Mouse (Mus musculus): ENCODE measurements around the gene Tnxb.

DNA sequence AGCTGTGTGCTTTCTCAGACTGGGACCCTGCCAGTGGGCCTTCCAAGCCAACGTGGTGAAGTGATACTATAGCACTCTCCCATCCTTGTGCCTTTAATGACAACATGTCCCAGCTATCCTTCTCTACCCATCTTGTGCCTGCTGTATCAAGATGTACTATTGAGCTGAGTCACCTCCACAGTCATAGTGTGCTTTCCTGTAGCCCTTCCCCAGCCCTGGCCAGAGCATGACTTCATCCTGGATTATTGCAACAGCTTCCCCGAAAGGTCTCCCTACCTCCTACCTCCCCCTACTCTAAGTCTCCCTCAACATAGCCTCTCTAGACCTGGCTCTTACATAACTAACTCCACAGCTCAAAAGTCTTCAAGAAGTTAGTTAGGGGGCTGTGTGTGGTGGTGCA is 34.7 kb upstream of the Tnxb start:
- TF ChIP-seq CTCF (IDR thresholded peaks at IDR 0.05; ENCODE audit: low read depth, low read length) (no peak), POLR2AphosphoS5 (IDR thresholded peaks at IDR 0.05; ENCODE audit: insufficient replicate concordance, low read depth, low read length) (no peak), GATA1 (IDR thresholded peaks at IDR 0.05; ENCODE audit: borderline replicate concordance, low read length) (no peak), TAL1 (conservative IDR thresholded peaks at IDR 0.05; ENCODE audit: low read depth, low read length) (no peak), GATA2 (IDR thresholded peaks at IDR 0.05; ENCODE audit: borderline replicate concordance, low read depth, low read length) (no peak)

All from G1E (cell line).